ENCODE assay signal across 10 mouse cellular contexts in genomic region chr9:87145180-87145579, GRCm38 (mm10). TPM values are rescaled to one million over a fixed set of nuclear protein-coding genes. Genes with fewer than 3 reads are reported as not detected.
DNase-seq lines count a peak whose midpoint lies in the region; ATAC-seq and TF ChIP-seq lines count a peak whose summit lies in the region.
"Had no signal": no experiment of that assay in that cellular context is flagged by ENCODE, and none has a peak within 500 bp of the region (broad histone marks: within the 10 kb centered on the region; RNA-seq: fewer than 3 reads in every experiment).

No protein-coding gene starts in this region.

- intact Hi-C loops in gastrocnemius, postnatal 14 days (cut with DNase I; ENCODE audit: low total_unique reads) = no loop called here

- H3K9me3 ChIP-seq in heart, postnatal 0 days (replicated peaks; ENCODE audit: control insufficient read depth, low read length) = no peaks in the 10 kb centered on the region
- H3K9me3 ChIP-seq in forebrain, embryonic 12.5 days = no peaks in the 10 kb centered on the region
- H3K9me3 ChIP-seq in limb, embryonic 11.5 days (ENCODE audit: control insufficient read depth, low read length) = no peaks in the 10 kb centered on the region; the same call in 1 of the 2 replicates
- H3K9me3 ChIP-seq in neural tube, embryonic 15.5 days (replicated peaks) = no peaks in the 10 kb centered on the region

- TF ChIP-seq EP300 in heart, postnatal 0 days (IDR thresholded peaks at IDR 0.05; ENCODE audit: low read depth) = no peak

- no peak for TF ChIP-seq CTCF in heart, postnatal 0 days (IDR thresholded peaks at IDR 0.05; ENCODE audit: low read depth)

- H3K27me3 ChIP-seq in heart, postnatal 0 days (ENCODE audit: control insufficient read depth, insufficient read depth, low read length) = peaks cover 33% of the 10 kb centered on the region
- peaks cover 38% of the 10 kb centered on the region for H3K27me3 ChIP-seq in forebrain, embryonic 12.5 days
- peaks cover 24% of the 10 kb centered on the region for H3K27me3 ChIP-seq in limb, embryonic 11.5 days (ENCODE audit: control insufficient read depth, insufficient read depth, low read length)
- H3K27me3 ChIP-seq in neural tube, embryonic 15.5 days (replicated peaks) = peaks cover 29% of the 10 kb centered on the region

- H3K4me2 ChIP-seq in heart, postnatal 0 days (ENCODE audit: low read depth, low read length) = peak overlapping the region; percentile 51; the same call in 1 of the 2 replicates
- H3K4me2 ChIP-seq in forebrain, embryonic 12.5 days = peak overlapping the region; percentile 72
- H3K4me2 ChIP-seq in limb, embryonic 11.5 days (ENCODE audit: low read depth, severe bottlenecking) = peak overlapping the region; percentile 48; the same call in 1 of the 2 replicates
- peak overlapping the region; percentile 89 for H3K4me2 ChIP-seq in neural tube, embryonic 15.5 days

- H3K4me3 ChIP-seq in heart, postnatal 0 days (ENCODE audit: low read depth, low read length) = peak overlapping the region; percentile 29; the same call in 1 of the 2 replicates
- peak overlapping the region; percentile 40 for H3K4me3 ChIP-seq in forebrain, embryonic 12.5 days (replicated peaks)
- peak overlapping the region; percentile 27; the same call in 1 of the 2 replicates for H3K4me3 ChIP-seq in limb, embryonic 11.5 days (ENCODE audit: low read depth, low read length)
- H3K4me3 ChIP-seq in neural tube, embryonic 15.5 days (replicated peaks) = peak overlapping the region; percentile 46

- ATAC-seq in heart, postnatal 0 days (ENCODE audit: insufficient read depth, low read depth) = no peak
- ATAC-seq in forebrain, embryonic 12.5 days (ENCODE audit: low FRiP score) = peak; percentile 47; the same call in 1 of the 2 replicates
- ATAC-seq in limb, embryonic 11.5 days (ENCODE audit: insufficient number of reproducible peaks, low FRiP score, low TSS enrichment, low read depth) = no peak
- peak; percentile 39; the same call in 1 of the 2 replicates for ATAC-seq in neural tube, embryonic 15.5 days (ENCODE audit: low FRiP score)
- ATAC-seq in monocyte, adult 5-6 weeks (replicated peaks; ENCODE audit: insufficient number of reproducible peaks, low FRiP score, low TSS enrichment, poor library complexity, severe bottlenecking) = no peak

- H3K36me3 ChIP-seq in heart, postnatal 0 days (replicated peaks; ENCODE audit: control insufficient read depth, insufficient read depth, low read length) = no peaks in the 10 kb centered on the region
- no peaks in the 10 kb centered on the region for H3K36me3 ChIP-seq in forebrain, embryonic 12.5 days (replicated peaks)
- H3K36me3 ChIP-seq in limb, embryonic 11.5 days (ENCODE audit: control insufficient read depth, insufficient read depth, low read length) = no peaks in the 10 kb centered on the region
- H3K36me3 ChIP-seq in neural tube, embryonic 15.5 days = no peaks in the 10 kb centered on the region

- H3K27ac ChIP-seq in heart, postnatal 0 days (ENCODE audit: low read depth) = no peak overlapping the region
- H3K27ac ChIP-seq in forebrain, embryonic 12.5 days = no peak overlapping the region
- H3K27ac ChIP-seq in limb, embryonic 11.5 days (replicated peaks; ENCODE audit: low read depth, low read length) = no peak overlapping the region
- no peak overlapping the region for H3K27ac ChIP-seq in neural tube, embryonic 15.5 days (replicated peaks)

- 0 out of 2 replicates have a peak, but pooled peaks cover 7% of the 10 kb centered on the region for H3K4me1 ChIP-seq in heart, postnatal 0 days (ENCODE audit: control insufficient read depth, insufficient read depth)
- peaks cover 13% of the 10 kb centered on the region for H3K4me1 ChIP-seq in forebrain, embryonic 12.5 days
- H3K4me1 ChIP-seq in limb, embryonic 11.5 days (ENCODE audit: control insufficient read depth, insufficient read depth, low read length) = peaks cover 4% of the 10 kb centered on the region
- H3K4me1 ChIP-seq in neural tube, embryonic 15.5 days = peaks cover 21% of the 10 kb centered on the region

- 6% methylated on average over 15 of the region's 15 CpGs for WGBS in heart, postnatal 0 days
- WGBS in forebrain, embryonic 12.5 days = 3% methylated on average over 15 of the region's 15 CpGs
- WGBS in limb, embryonic 11.5 days = 3% methylated on average over 15 of the region's 15 CpGs
- WGBS in neural tube, embryonic 15.5 days = 5% methylated on average over 15 of the region's 15 CpGs

- DNase-seq in heart, postnatal 0 days (ENCODE audit: low spot score) = no peak
- no peak for DNase-seq in heart, adult 18-20 months
- peak; percentile 40 for DNase-seq in limb, embryonic 11.5 days (ENCODE audit: low spot score)
- no peak for DNase-seq in right cerebral cortex, postnatal 4 days
- no peak for DNase-seq in gastrocnemius, postnatal 14 days

- no peak overlapping the region for H3K9ac ChIP-seq in heart, postnatal 0 days (replicated peaks; ENCODE audit: low read depth, low read length)
- H3K9ac ChIP-seq in forebrain, embryonic 12.5 days = no peak overlapping the region
- no peak overlapping the region for H3K9ac ChIP-seq in limb, embryonic 11.5 days (ENCODE audit: low read length)
- H3K9ac ChIP-seq in neural tube, embryonic 15.5 days (replicated peaks) = peak overlapping the region; percentile 40; the same call in 1 of the 2 replicates

RNA-seq across cellular contexts. Expression of gene Mrap2, which starts 1.1 kb away (rescaled TPM):
- total RNA-seq in heart, postnatal 0 days (2014; rRNA removed; ENCODE audit: low replicate concordance) = not detected in 2 replicates
- polyA plus RNA-seq in heart, postnatal 0 days (2015; fragmentation: Nextera tagmentation; extraction: Ambion mirVana) = not detected in 2 replicates
- 1 to 10 TPM; 1.5 to 1.6 TPM for total RNA-seq in heart, adult 18-20 months (2021)
- 0.09 and 0.17 TPM in 2 replicates for polyA plus RNA-seq in forebrain, embryonic 12.5 days (2016; fragmentation: Nextera tagmentation; extraction: Ambion mirVana)
- polyA plus RNA-seq in limb, embryonic 11.5 days (2014; fragmentation: Nextera tagmentation; extraction: Ambion mirVana) = 0.15 TPM in 1 of 2 replicates, not detected in the other
- 3.2 and 3.8 TPM in 2 replicates for polyA plus RNA-seq in neural tube, embryonic 15.5 days (2015; fragmentation: Nextera tagmentation; extraction: Ambion mirVana)
- total RNA-seq in gastrocnemius, postnatal 14 days (2021) = under 1 TPM; 0.31 to 0.68 TPM
- not detected in 3 replicates for total RNA-seq in monocyte, adult 5-6 weeks (2017)
- total RNA-seq: ES-E14; liver, adult 2 months had no signal
- polyA plus RNA-seq: liver, adult 2 months had no signal

Comparison
In these comparisons a context has a peak if more than half of its experiments do, and no peak if none do; other contexts are left out.
1. ATAC-seq: peak in forebrain, embryonic 12.5 days (single experiment) and neural tube, embryonic 15.5 days (single experiment); none in heart, postnatal 0 days (single experiment), limb, embryonic 11.5 days (single experiment) and monocyte, adult 5-6 weeks (single experiment).
2. Peak in every context shown above with its lines, with median percentiles within 50 percentile points of each other: H3K4me2 ChIP-seq and H3K4me3 ChIP-seq.